Mouse (Mus musculus): ENCODE data around the gene Fbrsl1.

GRCm38 (mm10) chr5:110434816-110435215, 13.5 kb downstream of the Fbrsl1 start:
- TF ChIP-seq CTCF (IDR thresholded peaks at IDR 0.05; ENCODE audit: control insufficient read depth, insufficient read depth, insufficient replicate concordance, low read depth, low read length) (no peak), POLR2A (IDR thresholded peaks at IDR 0.05; ENCODE audit: control insufficient read depth, low read depth, low read length) (no peak)

Measured in testis, adult 2 months (tissue).